Mouse (Mus musculus): ENCODE results near the gene Vmn1r171.
"Not testable (repeated sequence)": the region's sequence is repeated elsewhere in the genome, so short reads cannot be mapped to it uniquely, and the experiment has no call there.

Vmn1r171 gene

GRCm38 (mm10) chr7:23630422-23630821 is at the start of gene Vmn1r171:
Gene Vmn1r171, plus strand, starts transcription at chr7:23630722.
- DNase-seq: no peak

- DNase-seq: not testable (repeated sequence)
Measured at GRCm38 (mm10) chr7:23605875-23606274, 24.6 kb upstream of the Vmn1r171 start, which contains the start of gene Vmn1r170. Gene Vmn1r170, plus strand, starts transcription at chr7:23606175.

GRCm38 (mm10) chr7:23658016-23658415 is 27.5 kb downstream of the Vmn1r171 start, which contains the start of gene Vmn1r172:
Gene Vmn1r172, plus strand, starts transcription at chr7:23658316.
- DNase-seq: no peak
